Mouse (Mus musculus): ENCODE data around the gene Gm11639.

DNA sequence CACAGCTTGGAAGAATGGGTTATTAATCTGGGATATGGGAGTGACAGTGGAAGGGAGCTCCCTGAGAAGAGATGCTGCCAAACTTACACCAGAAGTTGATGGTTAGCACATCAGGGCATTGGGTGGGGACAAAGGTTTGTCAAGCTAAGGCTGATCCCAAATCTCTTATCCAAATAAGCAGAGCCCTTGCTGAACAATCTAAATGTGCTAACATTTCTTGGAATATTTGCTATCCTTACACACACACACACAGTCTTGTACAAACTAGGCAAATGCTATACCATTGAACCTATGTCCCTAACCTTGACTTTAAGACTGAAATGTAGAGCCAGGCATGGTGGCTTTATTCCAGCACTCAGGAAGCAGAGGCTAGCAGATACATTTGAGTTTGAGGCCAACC, 458.1 kb downstream of the Gm11639 start:
- TF ChIP-seq CTCF (IDR thresholded peaks at IDR 0.05; ENCODE audit: control insufficient read depth, insufficient read depth, insufficient read length) (no peak), USF1 (IDR thresholded peaks at IDR 0.05; ENCODE audit: low read depth) (no peak)

All from C2C12 (cell line).